Mouse (Mus musculus): ENCODE data around the gene Fam189b. TPM values are rescaled to one million over a fixed set of nuclear protein-coding genes. Genes with fewer than 3 reads are reported as not detected.

The Fam189b gene
- total and polyA plus RNA-seq, 3 experiments = 1.1 to 8.4 (median 2.2) TPM

DNA sequence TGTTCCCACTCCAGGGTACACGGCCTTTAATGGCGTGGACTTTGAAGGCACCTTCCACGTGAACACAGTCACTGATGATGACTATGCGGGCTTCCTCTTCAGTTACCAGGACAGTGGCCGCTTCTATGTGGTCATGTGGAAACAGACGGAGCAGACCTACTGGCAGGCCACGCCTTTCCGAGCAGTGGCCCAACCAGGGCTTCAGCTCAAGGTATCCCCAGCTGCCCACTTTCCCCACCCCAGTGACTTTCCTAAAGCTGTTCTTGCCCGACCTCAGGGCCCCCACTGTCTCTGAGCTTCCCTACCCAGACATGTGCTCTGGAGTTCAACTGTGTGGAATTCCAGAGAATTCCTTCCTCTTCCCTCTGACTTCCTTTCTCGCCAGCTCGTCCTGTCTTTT, 41.9 kb downstream of the Fam189b start:
- Histone ChIP-seq H3K9me3 (replicated peaks; ENCODE audit: low read length) (no peaks in the 10 kb centered on the region), H3K36me3 (replicated peaks in 1 of 2; ENCODE audit: control insufficient read depth in 1 of 2, insufficient read depth in 1 of 2, low read length in 1 of 2) (peaks cover 0 to 26% of the 10 kb centered on the region in 2 experiments), H3K4me2 (ENCODE audit: insufficient read depth, low read depth, poor library complexity, severe bottlenecking) (no peak overlapping the region), H3K4me3 (replicated peaks in 1 of 3; ENCODE audit: low read depth in 2 of 3, low read length in 2 of 3, poor library complexity in 1 of 3) (no peak overlapping the region), H3K27ac (ENCODE audit: insufficient read depth, low read depth) (no peak overlapping the region), H3K9ac (ENCODE audit: insufficient read depth, low read depth) (no peak overlapping the region), H3K27me3 (replicated peaks) (no peaks in the 10 kb centered on the region), H3K79me2 (replicated peaks; ENCODE audit: control insufficient read depth, extremely low read depth, insufficient read depth, poor library complexity, severe bottlenecking) (no peaks in the 10 kb centered on the region), H3K4me1 (ENCODE audit: control insufficient read depth in 1 of 2, insufficient read depth in 2 of 2) (peaks cover 0 to 11% of the 10 kb centered on the region in 2 experiments; a peak in 2 of 4 replicates)
- DNase-seq (ENCODE audit: extremely low read depth) = no peak
- TF ChIP-seq USF2 (conservative IDR thresholded peaks at IDR 0.05; ENCODE audit: low read depth, low read length) (no peak), RAD21 (IDR thresholded peaks at IDR 0.05; ENCODE audit: low read depth, low read length) (no peak), JUND (conservative IDR thresholded peaks at IDR 0.05; ENCODE audit: low read depth, low read length) (no peak), ETS1 (conservative IDR thresholded peaks at IDR 0.05; ENCODE audit: low read depth, low read length) (no peak), POLR2AphosphoS2 (IDR thresholded peaks at IDR 0.05; ENCODE audit: low read depth, low read length) (no peak), UBTF (IDR thresholded peaks at IDR 0.05; ENCODE audit: low read depth, low read length) (no peak), EP300 (IDR thresholded peaks at IDR 0.05; ENCODE audit: low read length) (no peak), IRF4 (IDR thresholded peaks at IDR 0.05; ENCODE audit: low read depth, low read length) (no peak), MAFK (IDR thresholded peaks at IDR 0.05; ENCODE audit: insufficient replicate concordance, low read length) (no peak), ZKSCAN1 (IDR thresholded peaks at IDR 0.05; ENCODE audit: borderline replicate concordance, low read depth, low read length) (no peak), TCF12 (IDR thresholded peaks at IDR 0.05; ENCODE audit: low read depth, low read length) (no peak), HCFC1 (IDR thresholded peaks at IDR 0.05; ENCODE audit: low read depth, low read length) (no peak), NELFE (IDR thresholded peaks at IDR 0.05; ENCODE audit: low read depth, low read length) (no peak), MYC (IDR thresholded peaks at IDR 0.05; ENCODE audit: low read depth, low read length) (no peak), BHLHE40 (IDR thresholded peaks at IDR 0.05; ENCODE audit: low read depth, low read length) (no peak), CTCF (conservative IDR thresholded peaks at IDR 0.05 in 1 of 2, IDR thresholded peaks at IDR 0.05 in 1 of 2; ENCODE audit: low read depth in 2 of 2, low read length in 2 of 2) (no peak), GABPA (IDR thresholded peaks at IDR 0.05; ENCODE audit: insufficient replicate concordance, low read depth, low read length) (no peak)
- dilution Hi-C loops (cut with MboI; ENCODE audit: extremely low pct_ligation_motif_present, extremely low pct_unique_long_range_greater_than_20kb, low sequenced_read_pairs) (no loop called here), in situ Hi-C loops (cut with MboI; ENCODE audit: low pct_ligation_motif_present, low pct_unique_long_range_greater_than_20kb, low sequenced_read_pairs) (no loop called here)

DNA sequence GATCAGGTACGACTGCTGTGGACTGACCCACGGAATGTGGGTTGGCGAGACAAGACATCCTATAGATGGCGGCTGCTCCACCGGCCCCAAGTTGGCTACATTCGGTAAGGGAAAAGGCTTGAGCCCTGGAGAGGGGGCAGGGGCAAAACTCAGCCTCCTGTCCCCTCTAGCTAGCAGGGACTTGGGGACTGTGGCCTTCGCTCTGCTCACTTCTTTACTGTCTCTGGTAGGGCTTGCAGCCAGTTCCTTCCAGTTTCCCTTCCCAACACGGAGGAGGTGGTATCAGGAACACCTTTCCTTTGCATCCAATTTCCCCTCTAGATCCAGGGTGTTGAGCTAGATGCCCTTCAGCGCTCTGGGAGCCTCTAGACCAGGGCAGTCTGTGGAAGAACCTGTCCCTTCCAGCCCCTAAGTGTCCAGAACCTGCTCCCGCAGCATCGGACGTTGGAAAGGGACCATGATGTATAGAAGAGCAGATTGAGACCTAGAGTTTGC, 42.4 kb downstream of the Fam189b start:
- H3K79me2 ChIP-seq (replicated peaks; ENCODE audit: control insufficient read depth, extremely low read depth, insufficient read depth, poor library complexity, severe bottlenecking) = no peaks in the 10 kb centered on the region
- dilution Hi-C loops (cut with MboI; ENCODE audit: extremely low pct_ligation_motif_present, extremely low pct_unique_long_range_greater_than_20kb, low sequenced_read_pairs) = no loop called here
- no peak for DNase-seq (ENCODE audit: extremely low read depth)
- no peak overlapping the region for H3K9ac ChIP-seq (ENCODE audit: insufficient read depth, low read depth)
- TF ChIP-seq IRF4 (IDR thresholded peaks at IDR 0.05; ENCODE audit: low read depth, low read length) (no peak), EP300 (IDR thresholded peaks at IDR 0.05; ENCODE audit: low read length) (no peak), MAX (IDR thresholded peaks at IDR 0.05; ENCODE audit: low read length) (no peak), USF2 (conservative IDR thresholded peaks at IDR 0.05; ENCODE audit: low read depth, low read length) (no peak), ZMIZ1 (IDR thresholded peaks at IDR 0.05; ENCODE audit: low read depth, low read length) (no peak), CHD1 (IDR thresholded peaks at IDR 0.05; ENCODE audit: low read depth, low read length) (no peak), MAZ (IDR thresholded peaks at IDR 0.05; ENCODE audit: low read depth, low read length) (no peak), POLR2A (IDR thresholded peaks at IDR 0.05; ENCODE audit: low read depth, low read length) (no peak), HCFC1 (IDR thresholded peaks at IDR 0.05; ENCODE audit: low read depth, low read length) (no peak), SMC3 (IDR thresholded peaks at IDR 0.05; ENCODE audit: low read depth, low read length) (no peak), E2F4 (IDR thresholded peaks at IDR 0.05; ENCODE audit: insufficient replicate concordance, low read depth, low read length) (no peak), MXI1 (IDR thresholded peaks at IDR 0.05; ENCODE audit: low read depth, low read length) (no peak), SIN3A (IDR thresholded peaks at IDR 0.05; ENCODE audit: low read length) (no peak)
- H3K4me1 ChIP-seq (ENCODE audit: control insufficient read depth in 1 of 2, insufficient read depth in 2 of 2) = peaks cover 0 to 12% of the 10 kb centered on the region in 2 experiments; a peak in 2 of 4 replicates
- H3K4me3 ChIP-seq (replicated peaks in 1 of 3; ENCODE audit: low read depth in 2 of 3, low read length in 2 of 3, poor library complexity in 1 of 3) = no peak overlapping the region
- no peak overlapping the region for H3K27ac ChIP-seq (ENCODE audit: insufficient read depth, low read depth)
- peaks cover 0 to 24% of the 10 kb centered on the region in 2 experiments for H3K36me3 ChIP-seq (replicated peaks in 1 of 2; ENCODE audit: control insufficient read depth in 1 of 2, insufficient read depth in 1 of 2, low read length in 1 of 2)
- in situ Hi-C loops (cut with MboI; ENCODE audit: low pct_ligation_motif_present, low pct_unique_long_range_greater_than_20kb, low sequenced_read_pairs) = no loop called here
- H3K4me2 ChIP-seq (ENCODE audit: insufficient read depth, low read depth, poor library complexity, severe bottlenecking) = no peak overlapping the region
- no peaks in the 10 kb centered on the region for H3K27me3 ChIP-seq (replicated peaks)
- H3K9me3 ChIP-seq (replicated peaks; ENCODE audit: low read length) = no peaks in the 10 kb centered on the region
